Mouse (Mus musculus) cerebellum, postnatal 4 days (tissue): Measurements from ENCODE around the gene Samd15.

Experiments used
- DNase-seq, 2 experiments: peaks; one replicate each; pipeline ENCODE4 v3.0.0; 2022; ENCODE audit warnings: low spot score in 2 of 2, mixed read lengths in 1 of 2

Gene Samd15

DNA sequence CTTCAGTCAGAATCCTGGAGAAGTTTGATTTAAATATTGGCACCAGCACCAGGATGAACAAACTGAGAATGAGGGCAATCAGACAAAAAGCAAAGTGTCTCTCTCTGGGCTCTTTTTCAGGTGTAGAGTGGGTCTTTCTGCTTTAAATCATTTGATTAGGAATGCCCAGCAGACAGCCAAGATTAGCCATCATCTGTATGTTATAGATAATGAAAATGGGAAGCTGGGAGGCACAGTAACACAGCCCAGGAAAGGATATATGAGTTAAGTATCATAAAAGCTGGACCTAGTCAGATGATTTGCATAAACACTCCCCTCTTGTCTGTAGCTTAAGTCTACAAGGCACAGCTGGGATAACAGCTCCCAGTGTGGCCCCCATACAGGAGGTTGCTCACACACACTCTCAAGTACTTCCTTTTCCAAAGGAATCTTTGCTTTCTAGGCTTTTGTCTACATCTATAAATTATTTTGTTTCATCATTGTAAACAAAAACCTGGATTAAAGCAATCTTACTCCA, 30.9 kb downstream of the Samd15 start:
- no peak for DNase-seq

DNA sequence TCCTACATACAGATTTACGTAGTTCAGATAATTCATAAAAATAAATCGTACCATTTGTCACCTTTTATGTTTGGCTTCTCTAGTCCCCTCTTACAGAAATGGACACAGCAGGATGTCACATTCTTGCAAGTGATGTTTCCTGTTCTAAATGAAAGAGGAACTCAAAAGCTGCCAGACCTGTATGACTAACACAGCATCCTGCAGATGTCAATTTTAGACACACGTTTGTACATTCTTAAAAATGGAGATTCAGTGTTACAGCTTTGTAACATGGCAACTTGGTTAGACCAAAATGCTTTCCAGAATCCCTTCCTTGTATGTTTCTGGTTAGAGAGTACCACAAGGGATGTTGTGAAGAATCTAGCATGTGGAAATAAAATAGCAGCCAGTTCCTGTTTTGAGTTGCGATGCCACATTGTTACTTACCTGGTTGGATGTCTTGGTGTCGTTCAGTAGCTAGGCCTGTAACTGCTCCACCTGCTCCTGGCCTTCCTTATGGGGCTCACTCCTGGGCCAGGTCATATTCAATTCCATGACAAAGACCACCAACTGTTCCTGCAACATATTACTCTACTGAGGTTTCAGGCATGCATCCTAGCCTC, 37.5 kb downstream of the Samd15 start:
- no peak for DNase-seq

DNA sequence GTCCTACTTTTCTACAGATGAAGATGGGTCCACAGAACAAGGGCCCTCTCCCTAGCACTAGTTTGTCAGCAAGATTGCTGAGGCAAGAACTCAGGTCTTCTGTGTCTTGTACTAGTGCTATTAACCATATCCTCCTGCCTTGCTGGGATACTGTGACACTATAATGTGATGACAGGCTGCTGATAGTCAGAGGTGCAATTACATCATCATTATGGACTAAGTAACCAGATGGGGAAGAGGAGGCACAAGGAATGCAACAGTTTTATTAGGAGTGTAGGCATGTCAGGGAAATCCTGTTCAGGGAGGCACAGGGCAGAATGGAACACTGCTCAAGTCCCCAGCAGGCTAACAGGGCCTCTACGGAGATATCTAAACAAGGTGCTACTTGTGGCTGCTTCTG, 39.1 kb downstream of the Samd15 start, which contains the start of gene Noxred1:
TSS of gene Noxred1 (minus strand) at position 101 of the 400 bp plus-strand sequence.
- no peak for DNase-seq

DNA sequence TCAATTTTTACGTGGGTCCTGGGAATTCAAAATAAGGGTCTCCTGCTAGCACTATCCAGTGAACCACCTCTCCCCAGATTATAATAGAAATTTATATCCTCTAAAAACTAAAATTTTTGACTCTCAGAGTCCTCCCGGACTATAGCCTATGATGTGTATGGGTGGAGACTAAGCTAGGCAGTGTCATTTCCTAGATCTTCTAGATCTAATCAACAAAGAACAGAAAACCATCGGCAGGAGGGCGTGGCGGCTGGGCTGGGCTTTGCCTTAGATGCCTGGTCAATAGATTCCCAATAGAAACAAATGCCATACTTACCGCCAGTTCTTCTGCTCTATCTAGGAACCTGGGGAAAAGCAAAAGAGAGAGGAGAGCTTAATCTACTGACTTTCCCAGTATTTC, 50.6 kb downstream of the Samd15 start:
- DNase-seq: no peak

DNA sequence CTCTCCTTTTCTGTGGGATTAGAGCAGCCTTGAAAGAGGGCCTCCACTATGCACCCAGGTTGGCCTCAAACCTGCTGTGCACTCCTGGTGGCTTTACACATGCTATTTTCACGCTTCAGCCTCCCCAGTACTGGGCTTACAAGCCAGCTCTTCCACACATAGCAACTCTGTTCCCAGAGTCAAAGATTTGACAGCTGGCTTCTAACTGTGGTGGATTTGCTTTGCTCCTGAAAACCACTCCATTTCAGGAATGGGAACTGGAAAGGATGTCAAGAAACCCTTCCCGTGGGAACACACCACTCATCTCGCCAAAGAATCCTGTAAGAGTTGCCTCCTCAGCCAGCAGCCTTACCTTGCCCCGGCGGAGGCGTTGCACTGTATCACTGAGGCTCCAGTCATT, 54.4 kb downstream of the Samd15 start:
- DNase-seq: no peak

DNA sequence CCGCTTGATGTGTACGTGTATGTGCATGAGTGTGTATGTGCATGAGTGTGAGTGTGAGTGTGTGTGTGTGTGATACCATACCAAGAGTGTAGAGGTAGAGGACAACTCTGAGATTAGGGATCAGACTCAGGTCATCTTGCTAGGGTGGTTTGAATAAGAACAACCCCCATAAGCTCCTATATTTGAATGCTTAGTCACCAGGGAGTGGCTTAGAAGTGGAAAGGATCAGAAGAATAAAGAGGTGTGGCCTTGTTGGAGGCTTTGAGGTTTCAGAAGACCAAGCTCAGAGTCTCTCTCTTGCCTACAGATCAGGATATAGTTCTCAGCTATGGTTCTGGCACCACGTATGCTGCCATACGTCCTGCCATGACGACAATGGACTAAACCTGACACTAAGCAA, 57.1 kb downstream of the Samd15 start:
- no peak for DNase-seq

DNA sequence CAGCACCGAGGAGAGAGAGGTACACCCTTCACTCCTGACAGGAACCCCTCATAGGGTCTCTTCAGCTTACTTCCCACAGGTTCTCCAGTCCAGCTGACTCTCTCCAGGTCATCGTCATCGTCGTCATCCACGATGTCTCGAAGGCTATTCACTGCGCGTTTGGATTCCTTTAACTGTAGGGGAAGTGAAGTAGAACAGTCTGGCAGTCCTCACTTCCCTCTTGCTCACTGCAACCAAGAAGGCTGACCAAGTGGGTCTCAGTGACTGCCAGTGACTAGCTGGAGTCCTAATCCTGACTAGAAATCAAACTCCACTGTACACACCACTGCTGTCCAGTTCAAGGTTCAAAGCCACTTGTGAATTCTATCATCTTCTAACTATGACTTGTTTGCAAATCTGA, 61.0 kb downstream of the Samd15 start:
- DNase-seq: no peak
